Mouse (Mus musculus): Measurements from ENCODE around the gene St5. TPM values are rescaled to one million over a fixed set of nuclear protein-coding genes. Genes with fewer than 3 reads are reported as not detected.
A peak's percentile ranks its signal among the peaks of the same experiment; 100 is the strongest.

The St5 gene
- 11.4 and 13.1 TPM in 2 replicates for polyA plus RNA-seq (2015; fragmentation: Nextera tagmentation; extraction: Ambion mirVana)

DNA sequence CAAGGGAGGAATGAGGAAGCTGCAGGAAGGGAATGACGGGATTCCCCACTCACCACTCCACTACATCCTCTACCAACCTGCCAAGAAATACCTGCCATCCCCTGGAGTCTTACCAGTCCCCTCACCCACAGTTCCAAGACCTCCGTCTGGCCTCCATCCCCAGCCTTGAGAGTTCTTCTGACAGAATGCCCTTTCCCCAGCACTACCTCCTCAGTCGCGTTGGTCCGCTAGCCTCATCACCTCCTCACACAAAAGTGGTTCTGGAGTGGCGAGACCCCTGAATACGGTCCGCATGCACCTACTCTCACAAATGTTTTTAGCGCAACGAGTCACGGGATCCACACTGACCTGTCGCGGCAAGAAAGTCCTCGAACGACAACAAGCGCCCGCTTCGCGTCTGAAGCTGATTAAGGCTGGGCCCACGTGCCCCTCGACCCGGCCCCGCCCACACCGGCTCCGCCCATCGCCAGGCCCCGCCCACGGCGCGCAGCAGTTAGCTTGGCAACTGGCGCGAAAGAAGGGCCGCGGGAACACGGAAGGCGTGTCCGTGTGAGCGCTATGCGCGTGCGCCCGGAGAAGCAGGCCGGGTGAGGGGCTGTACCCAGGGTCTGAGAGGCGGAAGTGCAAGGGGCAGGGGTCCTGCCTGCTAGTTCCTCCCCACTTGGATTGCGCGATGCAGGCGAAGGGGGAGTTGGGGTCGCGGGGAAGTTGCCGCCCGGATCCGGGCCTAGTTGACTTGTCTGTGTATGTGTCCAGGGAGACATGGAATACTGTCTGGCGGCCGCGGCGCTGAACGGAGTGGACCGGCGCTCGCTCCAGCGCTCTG, at the start of gene St5, which contains the start of gene Akip1:
Gene St5, minus strand, starts transcription at position 416 of the 826 bp plus-strand sequence.
Gene Akip1, plus strand, starts transcription at position 501 of the 826 bp plus-strand sequence.
- H3K9ac ChIP-seq (replicated peaks): peak within 1 kb of the TSS; percentile 63

DNA sequence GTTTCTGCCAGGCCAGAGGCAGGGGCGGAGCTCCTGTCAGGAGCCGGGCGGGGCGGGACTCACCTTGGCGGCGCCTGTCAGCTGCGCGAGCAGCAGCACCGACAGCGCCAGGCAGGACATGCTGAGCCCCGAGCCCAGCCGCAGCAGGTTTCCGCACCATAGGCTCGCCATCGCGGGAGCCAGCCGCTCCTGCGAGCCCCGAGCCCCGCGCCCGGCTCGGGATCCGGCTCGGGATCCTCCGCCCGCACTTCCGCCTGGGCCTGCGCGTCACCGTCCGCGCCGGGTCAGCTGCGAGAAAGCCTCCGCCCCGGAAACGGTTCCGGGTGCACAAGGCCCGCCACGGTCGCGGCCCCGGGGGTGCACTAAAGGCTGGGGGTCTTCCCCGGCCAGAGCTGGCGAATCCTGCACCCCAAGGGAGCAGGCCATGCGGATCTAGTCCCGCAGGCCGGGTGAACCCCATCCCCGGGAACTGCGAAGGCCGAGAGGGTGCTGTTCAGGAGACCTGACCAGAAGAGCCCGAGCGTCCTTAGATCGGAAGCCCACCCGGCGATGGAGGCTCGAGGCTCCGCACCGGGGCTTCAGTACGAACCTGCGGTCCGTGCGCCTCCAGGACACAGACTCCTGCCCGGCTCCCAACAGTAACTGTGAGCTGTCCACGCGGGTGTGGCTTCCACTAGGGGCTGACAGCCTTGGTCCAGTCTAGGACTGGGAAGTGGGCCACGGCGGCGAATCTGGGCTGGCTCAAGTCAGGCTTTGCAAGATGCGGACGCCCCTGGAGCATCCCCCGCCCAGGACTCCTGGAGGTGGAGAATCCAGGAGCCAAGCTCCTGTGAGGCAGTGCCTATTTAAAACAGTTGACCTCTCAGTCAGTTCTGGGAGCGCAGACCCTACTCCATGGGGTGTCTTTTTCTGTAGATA, 48.9 kb upstream of the St5 start, which contains the start of gene Tmem9b:
Gene Tmem9b, minus strand, starts transcription at position 868 of the 918 bp plus-strand sequence.
- Histone ChIP-seq H3K36me3 (no peaks in the 10 kb centered on the region), H3K4me2 (replicated peaks) (peak within 1 kb of the TSS; percentile 86), H3K9me3 (no peaks in the 10 kb centered on the region), H3K4me1 (peaks cover 27% of the 10 kb centered on the region), H3K27me3 (no peaks in the 10 kb centered on the region), H3K9ac (replicated peaks) (peak within 1 kb of the TSS; percentile 83), H3K4me3 (peak within 1 kb of the TSS; percentile 89), H3K27ac (replicated peaks) (peak within 1 kb of the TSS; percentile 77)
- under 1% methylated on average over 72 of the region's 74 CpGs for WGBS
- peak; percentile 91 for ATAC-seq (replicated peaks)

More for the DNA sequence above, at the start of gene St5, which contains the start of gene Akip1:
- Histone ChIP-seq H3K4me3 (peak within 1 kb of the TSS; percentile 74), H3K36me3 (no peaks in the 10 kb centered on the region), H3K4me2 (replicated peaks) (peak within 1 kb of the TSS; percentile 71), H3K4me1 (peaks cover 8% of the 10 kb centered on the region; the same call in 1 of the 2 replicates), H3K9me3 (no peaks in the 10 kb centered on the region), H3K27me3 (no peaks in the 10 kb centered on the region), H3K27ac (replicated peaks) (peak within 1 kb of the TSS; percentile 27)
- WGBS: under 1% methylated on average over 61 of the region's 61 CpGs
- peak; percentile 97 for ATAC-seq (replicated peaks)

DNA sequence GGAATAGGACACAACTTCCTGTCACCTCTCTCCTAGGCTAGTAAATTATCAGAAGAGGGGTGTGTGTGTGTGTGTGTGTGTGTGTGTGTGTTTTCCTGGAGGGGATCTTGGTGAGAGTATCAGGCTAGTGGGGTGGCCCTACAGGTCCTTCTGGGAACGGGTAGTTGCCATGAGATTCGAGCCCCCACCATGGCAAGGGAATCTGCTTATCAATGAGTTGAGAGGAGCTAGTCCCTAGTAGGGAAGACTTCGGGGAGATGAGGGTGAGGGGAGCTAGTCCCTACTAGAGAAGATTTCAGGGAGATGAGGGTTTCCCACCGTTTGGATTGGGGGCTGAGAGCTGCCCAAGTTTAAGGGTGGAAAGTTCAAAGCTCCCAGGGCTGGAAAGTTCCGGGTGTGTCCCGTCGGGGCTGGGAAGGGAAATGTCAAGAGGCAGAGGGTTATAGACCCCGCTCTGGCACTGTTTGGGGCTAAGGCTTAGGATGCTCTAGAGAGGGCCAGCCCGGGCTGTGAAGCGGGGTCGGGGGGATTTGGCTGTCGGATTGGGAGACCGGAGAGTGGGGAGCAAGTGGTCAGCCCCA, 48.1 kb upstream of the St5 start:
- Histone ChIP-seq H3K27ac (replicated peaks) (peak overlapping the region; percentile 77), H3K9me3 (no peaks in the 10 kb centered on the region), H3K36me3 (0 out of 2 replicates have a peak, but pooled peaks cover under 1% of the 10 kb centered on the region), H3K4me3 (peak overlapping the region; percentile 89), H3K4me1 (peaks cover 27% of the 10 kb centered on the region), H3K9ac (replicated peaks) (peak overlapping the region; percentile 83), H3K4me2 (replicated peaks) (peak overlapping the region; percentile 86), H3K27me3 (no peaks in the 10 kb centered on the region)
- WGBS: 3% methylated on average over 13 of the region's 13 CpGs
- ATAC-seq (replicated peaks): peak; percentile 79

DNA sequence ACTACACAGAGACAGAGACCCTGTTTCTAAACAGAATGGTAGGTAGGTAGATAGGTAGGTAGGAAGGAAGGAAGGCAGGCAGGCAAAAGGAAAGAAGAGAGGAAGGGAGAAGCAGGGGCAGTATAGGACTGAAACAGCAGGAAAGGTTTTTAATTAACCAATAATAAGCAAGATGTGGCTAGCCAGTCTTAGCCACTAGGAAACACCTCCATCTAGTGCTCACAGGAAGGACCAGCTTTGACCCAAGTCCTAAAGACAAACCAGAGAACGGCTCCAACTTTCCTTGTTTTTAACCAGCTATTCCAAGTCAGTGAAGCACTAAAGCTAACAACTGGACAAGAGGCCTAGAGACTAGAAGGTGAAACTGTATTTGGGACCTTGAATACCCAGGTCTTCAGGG, 44.3 kb upstream of the St5 start:
- Histone ChIP-seq H3K36me3 (peaks cover 31% of the 10 kb centered on the region), H3K9ac (replicated peaks) (no peak overlapping the region), H3K27ac (replicated peaks) (no peak overlapping the region), H3K4me1 (peaks cover 13% of the 10 kb centered on the region), H3K4me2 (replicated peaks) (no peak overlapping the region), H3K27me3 (no peaks in the 10 kb centered on the region), H3K9me3 (no peaks in the 10 kb centered on the region), H3K4me3 (no peak overlapping the region)
- ATAC-seq (replicated peaks): no peak
- WGBS: 57% methylated on average over 1 of the region's 1 CpGs

DNA sequence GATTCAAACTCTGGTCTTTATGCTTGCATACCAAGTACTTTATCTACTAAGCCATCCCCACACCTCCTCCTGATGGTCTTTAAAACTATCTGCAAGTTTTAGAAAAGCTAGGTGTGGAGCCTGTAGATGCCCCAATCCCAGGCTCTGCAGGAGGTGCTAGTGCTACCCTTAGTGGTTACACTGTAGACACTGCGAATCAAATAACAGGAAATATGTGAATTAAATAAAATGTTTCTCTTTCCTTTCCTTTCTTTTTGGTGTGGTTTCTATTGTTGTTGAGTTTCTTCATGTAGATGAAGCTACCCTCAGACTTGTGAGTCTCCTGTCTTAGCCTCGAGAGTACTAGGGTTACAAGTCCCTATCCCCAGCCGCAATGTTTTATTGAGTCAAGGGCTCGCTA, 38.3 kb upstream of the St5 start:
- Histone ChIP-seq H3K9ac (replicated peaks) (no peak overlapping the region), H3K4me2 (replicated peaks) (no peak overlapping the region), H3K27me3 (no peaks in the 10 kb centered on the region), H3K4me3 (no peak overlapping the region), H3K27ac (replicated peaks) (no peak overlapping the region), H3K9me3 (no peaks in the 10 kb centered on the region), H3K4me1 (no peaks in the 10 kb centered on the region), H3K36me3 (peaks cover 67% of the 10 kb centered on the region)
- 90% methylated on average over 4 of the region's 4 CpGs for WGBS
- ATAC-seq (replicated peaks): no peak

DNA sequence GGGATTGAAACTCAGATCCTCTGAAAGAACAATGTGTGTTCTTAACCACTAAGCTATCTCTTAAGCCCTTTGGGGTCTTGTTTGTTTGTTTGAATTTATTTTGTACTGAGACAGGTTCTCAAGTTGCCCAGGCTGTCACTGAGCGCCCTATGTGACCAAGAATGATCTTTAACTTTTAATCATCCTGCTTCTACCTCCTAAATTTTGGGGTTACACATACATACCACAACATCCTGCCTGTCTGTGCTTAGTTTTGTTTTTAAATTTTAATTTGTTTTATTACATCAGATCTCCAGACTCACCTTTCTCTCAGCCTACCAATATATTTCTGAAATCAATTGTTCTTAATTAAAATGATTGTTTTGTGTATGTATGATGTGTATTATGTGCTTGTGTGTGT, 37.7 kb upstream of the St5 start:
- Histone ChIP-seq H3K36me3 (peaks cover 67% of the 10 kb centered on the region), H3K9me3 (no peaks in the 10 kb centered on the region), H3K9ac (replicated peaks) (no peak overlapping the region), H3K4me1 (no peaks in the 10 kb centered on the region), H3K27me3 (no peaks in the 10 kb centered on the region), H3K27ac (replicated peaks) (no peak overlapping the region), H3K4me2 (replicated peaks) (no peak overlapping the region), H3K4me3 (no peak overlapping the region)
- ATAC-seq (replicated peaks): no peak
- 95% methylated on average over 1 of the region's 1 CpGs for WGBS

DNA sequence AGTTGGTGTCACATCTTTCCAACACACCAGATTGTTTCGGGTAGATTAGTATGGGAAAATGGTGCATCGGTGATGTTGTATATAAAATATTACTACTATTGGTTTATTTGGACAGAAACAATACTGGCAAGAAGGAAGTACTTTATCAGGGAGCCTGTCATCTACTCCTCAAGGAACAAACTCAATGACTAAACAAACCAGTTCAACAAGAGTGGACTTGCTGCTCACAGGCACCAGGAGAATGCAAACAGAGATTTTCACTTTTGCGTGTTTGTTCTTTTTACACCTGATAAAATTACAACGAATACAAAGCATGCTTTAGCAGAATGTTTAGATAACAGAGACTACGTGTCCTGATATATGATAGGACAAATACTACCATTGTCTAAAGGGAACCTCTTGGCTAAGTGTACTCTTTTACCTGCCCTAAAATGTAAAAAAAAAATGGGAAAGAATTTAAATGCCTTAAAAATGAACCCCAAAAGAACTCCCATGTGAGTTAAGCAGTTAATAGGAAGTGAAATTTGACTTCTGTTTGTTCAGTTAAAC, 36.5 kb upstream of the St5 start:
- no peak overlapping the region for H3K4me2 ChIP-seq (replicated peaks)
- no peak for ATAC-seq (replicated peaks)
- peaks cover 68% of the 10 kb centered on the region for H3K36me3 ChIP-seq
- H3K27ac ChIP-seq (replicated peaks): no peak overlapping the region
- no peaks in the 10 kb centered on the region for H3K27me3 ChIP-seq
- H3K4me3 ChIP-seq: no peak overlapping the region
- H3K9me3 ChIP-seq: no peaks in the 10 kb centered on the region
- 93% methylated on average over 5 of the region's 5 CpGs for WGBS
- H3K4me1 ChIP-seq: no peaks in the 10 kb centered on the region
- no peak overlapping the region for H3K9ac ChIP-seq (replicated peaks)

DNA sequence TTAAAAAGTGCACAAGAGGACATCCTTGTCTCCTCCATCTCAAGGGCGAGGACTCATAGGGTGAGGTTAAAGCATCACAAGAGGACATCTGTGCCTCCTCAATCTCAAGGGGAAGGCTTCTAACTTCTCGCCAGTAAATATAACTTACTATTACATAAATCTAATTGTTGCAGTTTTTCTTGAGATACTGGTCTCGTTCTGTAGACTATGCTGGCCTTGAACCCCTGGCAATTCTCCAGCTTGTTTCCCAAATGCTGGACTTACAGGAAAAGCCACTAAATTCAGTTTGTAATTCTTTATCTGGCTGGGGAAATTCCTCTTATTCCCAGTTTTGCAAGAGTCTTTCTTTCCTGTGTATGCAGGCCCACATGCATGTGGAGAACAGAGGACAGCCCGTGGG, 31.4 kb upstream of the St5 start:
- Histone ChIP-seq H3K36me3 (peaks cover 27% of the 10 kb centered on the region), H3K4me1 (no peaks in the 10 kb centered on the region), H3K27ac (replicated peaks) (no peak overlapping the region), H3K4me3 (no peak overlapping the region), H3K9ac (replicated peaks) (no peak overlapping the region), H3K4me2 (replicated peaks) (no peak overlapping the region), H3K9me3 (no peaks in the 10 kb centered on the region), H3K27me3 (no peaks in the 10 kb centered on the region)
- no peak for ATAC-seq (replicated peaks)
- 90% methylated on average over 4 of the region's 4 CpGs for WGBS

DNA sequence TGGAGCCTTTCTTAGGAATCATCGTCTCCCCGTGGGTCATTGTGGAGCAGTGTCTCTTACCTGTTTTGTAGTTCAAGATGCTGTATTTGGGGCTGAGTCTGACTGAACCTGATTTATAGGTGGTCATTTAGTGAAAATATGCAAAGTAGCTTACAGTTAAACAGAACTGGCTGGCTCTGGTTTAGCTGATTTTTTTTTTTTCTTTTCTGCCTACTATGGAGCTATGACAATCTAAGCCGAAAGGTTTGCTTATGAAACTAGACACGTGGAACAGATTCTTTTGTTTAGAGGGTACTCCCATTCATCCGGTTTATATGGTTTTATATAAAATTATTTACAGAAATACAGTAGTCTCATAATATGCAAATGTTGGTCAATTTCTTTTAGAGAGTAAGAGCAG, 28.2 kb upstream of the St5 start, which contains the start of gene Ascl3:
Gene Ascl3, minus strand, starts transcription at position 101 of the 400 bp plus-strand sequence.
- Histone ChIP-seq H3K4me3 (no peak within 1 kb of the TSS), H3K9me3 (no peaks in the 10 kb centered on the region), H3K27me3 (no peaks in the 10 kb centered on the region), H3K4me1 (no peaks in the 10 kb centered on the region), H3K27ac (replicated peaks) (no peak within 1 kb of the TSS), H3K4me2 (replicated peaks) (no peak within 1 kb of the TSS), H3K36me3 (peaks cover 14% of the 10 kb centered on the region), H3K9ac (replicated peaks) (no peak within 1 kb of the TSS)
- WGBS: 92% methylated on average over 5 of the region's 5 CpGs
- ATAC-seq (replicated peaks): no peak

DNA sequence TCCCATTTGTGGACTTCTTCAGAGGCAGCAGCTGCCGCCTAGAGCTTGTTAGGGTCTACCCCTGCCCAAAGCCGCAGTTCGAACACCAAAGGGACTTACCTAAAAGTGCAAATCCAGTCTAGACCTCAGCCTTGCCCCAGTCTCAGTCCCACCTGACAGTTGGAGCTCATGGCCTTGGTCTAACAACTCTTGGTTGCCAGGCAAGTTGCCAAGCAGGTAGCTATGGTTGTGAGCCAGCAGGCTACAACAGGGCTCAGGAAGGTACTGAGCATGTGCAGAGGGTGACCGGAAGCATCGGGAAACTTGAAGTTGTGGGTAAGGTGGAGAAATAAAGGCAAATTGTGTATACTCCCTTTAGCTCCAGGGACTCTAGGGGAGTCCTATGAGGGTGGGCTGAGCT, 20.3 kb upstream of the St5 start, which contains the start of gene BC051019:
Gene BC051019, minus strand, starts transcription at position 154 of the 400 bp plus-strand sequence.
- WGBS: 94% methylated on average over 5 of the region's 5 CpGs
- no peaks in the 10 kb centered on the region for H3K36me3 ChIP-seq
- no peak within 1 kb of the TSS for H3K9ac ChIP-seq (replicated peaks)
- no peaks in the 10 kb centered on the region for H3K9me3 ChIP-seq
- no peaks in the 10 kb centered on the region for H3K27me3 ChIP-seq
- H3K4me3 ChIP-seq: no peak within 1 kb of the TSS
- ATAC-seq (replicated peaks): no peak
- no peak within 1 kb of the TSS for H3K27ac ChIP-seq (replicated peaks)
- H3K4me1 ChIP-seq: no peaks in the 10 kb centered on the region
- H3K4me2 ChIP-seq (replicated peaks): no peak within 1 kb of the TSS

DNA sequence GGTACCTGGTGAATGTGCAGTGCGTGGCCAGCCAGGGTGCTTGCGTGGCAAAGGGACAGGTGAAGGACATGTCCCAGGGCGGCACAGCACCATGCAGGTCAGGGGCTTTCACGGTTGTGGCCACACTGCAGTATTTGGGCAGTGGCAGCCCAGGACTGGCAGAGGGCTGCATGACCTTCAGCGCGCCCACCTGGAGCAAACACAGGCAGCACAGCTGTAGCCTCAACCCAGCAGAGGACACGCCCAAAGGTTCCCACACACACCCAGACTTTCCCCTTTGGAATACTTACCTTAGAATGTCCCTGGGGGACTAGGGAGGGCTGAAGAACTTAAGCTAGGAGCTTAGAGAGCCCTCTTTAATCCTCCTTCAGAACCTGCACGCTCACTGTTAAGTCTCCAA, 19.7 kb upstream of the St5 start:
- no peak for ATAC-seq (replicated peaks)
- WGBS: 95% methylated on average over 8 of the region's 8 CpGs
- no peaks in the 10 kb centered on the region for H3K27me3 ChIP-seq
- no peak overlapping the region for H3K9ac ChIP-seq (replicated peaks)
- no peak overlapping the region for H3K4me2 ChIP-seq (replicated peaks)
- no peaks in the 10 kb centered on the region for H3K4me1 ChIP-seq
- no peaks in the 10 kb centered on the region for H3K9me3 ChIP-seq
- no peak overlapping the region for H3K27ac ChIP-seq (replicated peaks)
- H3K36me3 ChIP-seq: no peaks in the 10 kb centered on the region
- H3K4me3 ChIP-seq: no peak overlapping the region

All from forebrain, embryonic 15.5 days (tissue).